8 mouse cellular contexts compared by ENCODE assay signal in genomic region chr8:71670198-71670597, GRCm38 (mm10). TPM values are rescaled to one million over a fixed set of nuclear protein-coding genes. Genes with fewer than 3 reads are reported as not detected.
DNase-seq lines count a peak whose midpoint lies in the region; ATAC-seq and TF ChIP-seq lines count a peak whose summit lies in the region.
"Had no signal": no experiment of that assay in that cellular context is flagged by ENCODE, and none has a peak within 500 bp of the region (broad histone marks: within the 10 kb centered on the region; RNA-seq: fewer than 3 reads in every experiment).

No protein-coding gene starts in this region.

- no peaks in the 10 kb centered on the region for H3K9me3 ChIP-seq in lung, embryonic 14.5 days (ENCODE audit: low read depth, low read length)
- H3K9me3 ChIP-seq in forebrain, embryonic 10.5 days = no peaks in the 10 kb centered on the region
- no peaks in the 10 kb centered on the region for H3K9me3 ChIP-seq in limb, embryonic 11.5 days (ENCODE audit: control insufficient read depth, low read length)

- 0 out of 2 replicates have a peak, but pooled peaks cover 16% of the 10 kb centered on the region for H3K27me3 ChIP-seq in lung, embryonic 14.5 days (ENCODE audit: insufficient read depth, low read length)
- peaks cover 83% of the 10 kb centered on the region for H3K27me3 ChIP-seq in forebrain, embryonic 10.5 days (ENCODE audit: poor library complexity, severe bottlenecking)
- H3K27me3 ChIP-seq in limb, embryonic 11.5 days (ENCODE audit: control insufficient read depth, insufficient read depth, low read length) = peaks cover 20% of the 10 kb centered on the region

- no peaks in the 10 kb centered on the region for H3K36me3 ChIP-seq in lung, embryonic 14.5 days (ENCODE audit: insufficient read depth)
- H3K36me3 ChIP-seq in forebrain, embryonic 10.5 days (replicated peaks) = no peaks in the 10 kb centered on the region
- no peaks in the 10 kb centered on the region for H3K36me3 ChIP-seq in limb, embryonic 11.5 days (ENCODE audit: control insufficient read depth, insufficient read depth, low read length)

- no peak for ATAC-seq in lung, embryonic 14.5 days (ENCODE audit: insufficient read depth)
- ATAC-seq in limb, embryonic 11.5 days (ENCODE audit: insufficient number of reproducible peaks, low FRiP score, low TSS enrichment, low read depth) = no peak

- TF ChIP-seq CTCF in lung, embryonic 14.5 days (IDR thresholded peaks at IDR 0.05; ENCODE audit: low read depth) = no peak
- no peak for TF ChIP-seq CTCF in olfactory bulb, adult 2 months (IDR thresholded peaks at IDR 0.05; ENCODE audit: insufficient read depth, low read depth, low read length)

- peaks cover 3% of the 10 kb centered on the region; the same call in 1 of the 2 replicates for H3K4me1 ChIP-seq in lung, embryonic 14.5 days (ENCODE audit: insufficient read depth)
- H3K4me1 ChIP-seq in forebrain, embryonic 10.5 days = peaks cover 62% of the 10 kb centered on the region
- H3K4me1 ChIP-seq in limb, embryonic 11.5 days (ENCODE audit: control insufficient read depth, insufficient read depth, low read length) = peaks cover 18% of the 10 kb centered on the region
- peaks cover 39% of the 10 kb centered on the region for H3K4me1 ChIP-seq in olfactory bulb, adult 2 months (ENCODE audit: control insufficient read depth, insufficient read depth, low read length)

- H3K4me2 ChIP-seq in lung, embryonic 14.5 days = peak overlapping the region; percentile 91
- H3K4me2 ChIP-seq in limb, embryonic 11.5 days (ENCODE audit: low read depth, severe bottlenecking) = peak overlapping the region; percentile 90

- H3K4me3 ChIP-seq in lung, embryonic 14.5 days (ENCODE audit: low read depth, low read length) = peak overlapping the region; percentile 38
- peak overlapping the region; percentile 63 for H3K4me3 ChIP-seq in forebrain, embryonic 10.5 days
- H3K4me3 ChIP-seq in limb, embryonic 11.5 days (ENCODE audit: low read depth, low read length) = peak overlapping the region; percentile 35; the same call in 1 of the 2 replicates
- peak overlapping the region; percentile 81 for H3K4me3 ChIP-seq in olfactory bulb, adult 2 months (ENCODE audit: insufficient read depth, low read depth, low read length)

- 8% methylated on average over 11 of the region's 12 CpGs for WGBS in lung, embryonic 14.5 days
- WGBS in forebrain, embryonic 10.5 days = 12% methylated on average over 10 of the region's 12 CpGs
- WGBS in limb, embryonic 11.5 days = 16% methylated on average over 8 of the region's 12 CpGs
- WGBS in olfactory bulb, adult 2 months = 6% methylated on average over 12 of the region's 12 CpGs

- no peak for TF ChIP-seq POLR2A in olfactory bulb, adult 2 months (IDR thresholded peaks at IDR 0.05; ENCODE audit: insufficient read depth, low read depth, low read length)

- DNase-seq in lung, embryonic 14.5 days = no peak
- no peak for DNase-seq in lung, postnatal 4 days
- DNase-seq in forebrain, embryonic 10.5 days (ENCODE audit: extremely low spot score, low spot score) = no peak
- DNase-seq in limb, embryonic 11.5 days (ENCODE audit: low spot score) = no peak
- DNase-seq in gastrocnemius, adult 18-20 months (ENCODE audit: low spot score) = no peak
- no peak for DNase-seq in adrenal gland, adult (ENCODE audit: inconsistent age in 2 of 2, low spot score in 1 of 2)
- DNase-seq: adrenal gland, adult 8-10 months had no signal

- no peak overlapping the region for H3K9ac ChIP-seq in lung, embryonic 14.5 days
- no peak overlapping the region for H3K9ac ChIP-seq in limb, embryonic 11.5 days (ENCODE audit: low read length)

- no peak overlapping the region for H3K27ac ChIP-seq in lung, embryonic 14.5 days (ENCODE audit: low read depth)
- H3K27ac ChIP-seq in forebrain, embryonic 10.5 days = peak overlapping the region; percentile 82
- H3K27ac ChIP-seq in limb, embryonic 11.5 days (replicated peaks; ENCODE audit: low read depth, low read length) = no peak overlapping the region
- H3K27ac ChIP-seq in olfactory bulb, adult 2 months (ENCODE audit: insufficient read depth, low read depth, low read length) = peak overlapping the region; percentile 63

RNA-seq across cellular contexts. Expression of gene Unc13a, which starts 1.4 kb away (rescaled TPM):
- polyA plus RNA-seq in lung, embryonic 14.5 days (2014; fragmentation: Nextera tagmentation; extraction: Ambion mirVana) = 0.46 and 0.64 TPM in 2 replicates
- 2.9 and 3.3 TPM in 2 replicates for polyA plus RNA-seq in forebrain, embryonic 10.5 days (2016; fragmentation: Nextera tagmentation; extraction: Ambion mirVana)
- polyA plus RNA-seq in limb, embryonic 11.5 days (2014; fragmentation: Nextera tagmentation; extraction: Ambion mirVana) = 0.50 and 0.59 TPM in 2 replicates
- not detected in 2 replicates for polyA plus RNA-seq in olfactory bulb, adult 2 months (2012; ENCODE audit: insufficient read depth, insufficient read length, low replicate concordance, missing spikeins)
- total RNA-seq in gastrocnemius, adult 18-20 months (2021) = not detected

RNA-seq across cellular contexts. Expression of gene Jak3, which starts 5.9 kb away (rescaled TPM):
- polyA plus RNA-seq in lung, embryonic 14.5 days (2014; fragmentation: Nextera tagmentation; extraction: Ambion mirVana) = 7.2 and 7.8 TPM in 2 replicates
- polyA plus RNA-seq in forebrain, embryonic 10.5 days (2016; fragmentation: Nextera tagmentation; extraction: Ambion mirVana) = 2.5 and 3.0 TPM in 2 replicates
- polyA plus RNA-seq in limb, embryonic 11.5 days (2014; fragmentation: Nextera tagmentation; extraction: Ambion mirVana) = 1.4 and 2.5 TPM in 2 replicates
- not detected in 2 replicates for polyA plus RNA-seq in olfactory bulb, adult 2 months (2012; ENCODE audit: insufficient read depth, insufficient read length, low replicate concordance, missing spikeins)
- total RNA-seq in gastrocnemius, adult 18-20 months (2021) = 1 to 10 TPM; 1.4 to 2.2 TPM

RNA-seq across cellular contexts. Expression of gene Insl3, which starts 18.8 kb away (rescaled TPM):
- 0.87 and 1.0 TPM in 2 replicates for polyA plus RNA-seq in lung, embryonic 14.5 days (2014; fragmentation: Nextera tagmentation; extraction: Ambion mirVana)
- 0.26 TPM in 1 of 2 replicates, not detected in the other for polyA plus RNA-seq in forebrain, embryonic 10.5 days (2016; fragmentation: Nextera tagmentation; extraction: Ambion mirVana)
- polyA plus RNA-seq in limb, embryonic 11.5 days (2014; fragmentation: Nextera tagmentation; extraction: Ambion mirVana) = not detected in 2 replicates
- not detected in 2 replicates for polyA plus RNA-seq in olfactory bulb, adult 2 months (2012; ENCODE audit: insufficient read depth, insufficient read length, low replicate concordance, missing spikeins)
- under 1 TPM; 0.78 TPM for total RNA-seq in gastrocnemius, adult 18-20 months (2021)

RNA-seq across cellular contexts. Expression of gene B3gnt3, which starts 31.4 kb away (rescaled TPM):
- 2.1 and 2.3 TPM in 2 replicates for polyA plus RNA-seq in lung, embryonic 14.5 days (2014; fragmentation: Nextera tagmentation; extraction: Ambion mirVana)
- 0.41 and 0.69 TPM in 2 replicates for polyA plus RNA-seq in forebrain, embryonic 10.5 days (2016; fragmentation: Nextera tagmentation; extraction: Ambion mirVana)
- 0.35 and 0.61 TPM in 2 replicates for polyA plus RNA-seq in limb, embryonic 11.5 days (2014; fragmentation: Nextera tagmentation; extraction: Ambion mirVana)
- not detected in 2 replicates for polyA plus RNA-seq in olfactory bulb, adult 2 months (2012; ENCODE audit: insufficient read depth, insufficient read length, low replicate concordance, missing spikeins)
- total RNA-seq in gastrocnemius, adult 18-20 months (2021) = 1 to 10 TPM; 1.7 to 2.4 TPM

RNA-seq across cellular contexts. Expression of gene Fcho1, which starts 55.3 kb away (rescaled TPM):
- 3.9 and 4.5 TPM in 2 replicates for polyA plus RNA-seq in lung, embryonic 14.5 days (2014; fragmentation: Nextera tagmentation; extraction: Ambion mirVana)
- 12.6 and 13.2 TPM in 2 replicates for polyA plus RNA-seq in forebrain, embryonic 10.5 days (2016; fragmentation: Nextera tagmentation; extraction: Ambion mirVana)
- polyA plus RNA-seq in limb, embryonic 11.5 days (2014; fragmentation: Nextera tagmentation; extraction: Ambion mirVana) = 2.7 and 3.4 TPM in 2 replicates
- polyA plus RNA-seq in olfactory bulb, adult 2 months (2012; ENCODE audit: insufficient read depth, insufficient read length, low replicate concordance, missing spikeins) = 90.9 TPM in 1 of 2 replicates, not detected in the other
- total RNA-seq in gastrocnemius, adult 18-20 months (2021) = not detected

Comparison
In these comparisons a context has a peak if more than half of its experiments do, and no peak if none do; other contexts are left out.
1. H3K27ac ChIP-seq: peak in forebrain, embryonic 10.5 days (single experiment) and olfactory bulb, adult 2 months (single experiment); none in lung, embryonic 14.5 days (single experiment) and limb, embryonic 11.5 days (single experiment).
2. Peak in every context shown above with its lines, with median percentiles within 50 percentile points of each other: H3K4me3 ChIP-seq.